Mouse (Mus musculus): ENCODE results near the gene Irf4.

GRCm38 (mm10) chr13:30736721-30737120 lies 12.3 kb upstream of the Irf4 start:
- no peak for TF ChIP-seq POLR2A (IDR thresholded peaks at IDR 0.05; ENCODE audit: borderline replicate concordance, low read depth, low read length)
- TF ChIP-seq CTCF (IDR thresholded peaks at IDR 0.05; ENCODE audit: low read depth, low read length) = no peak
